Comparison of ENCODE assay signal across 15 mouse cellular contexts in the genomic region with DNA sequence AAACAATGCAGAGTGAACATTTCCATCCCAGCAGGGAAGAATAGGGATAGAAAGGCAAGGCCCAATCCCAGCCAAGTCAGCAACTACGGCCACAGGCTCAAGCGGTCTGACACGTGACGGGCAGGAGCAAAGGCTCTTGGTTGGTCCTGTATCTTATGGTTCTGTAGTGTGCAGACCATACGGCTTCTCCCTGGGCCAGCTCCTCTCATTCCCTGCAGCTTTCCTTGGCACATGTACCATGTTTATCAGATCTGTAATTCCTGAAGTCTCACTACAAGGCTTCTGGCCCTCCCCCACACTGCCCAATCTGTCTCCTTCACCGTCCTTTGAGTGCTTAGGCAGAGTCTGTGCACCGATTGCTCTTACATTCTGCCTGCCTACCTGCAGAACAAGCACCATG. TPM values are rescaled to one million over a fixed set of nuclear protein-coding genes. Genes with fewer than 3 reads are reported as not detected.
"Had no signal": no experiment of that assay in that cellular context is flagged by ENCODE, and none has a peak within 500 bp of the region (broad histone marks: within the 10 kb centered on the region; RNA-seq: fewer than 3 reads in every experiment).

No protein-coding gene starts in this region.

- H3K27ac ChIP-seq: left cerebral cortex, adult 2 months; limb, embryonic 10.5 days; liver, embryonic 15.5 days; midbrain, embryonic 10.5 days; neural tube, embryonic 15.5 days had no signal

- H3K4me1 ChIP-seq: liver, embryonic 15.5 days; midbrain, embryonic 10.5 days; neural tube, embryonic 15.5 days had no signal

- DNase-seq: kidney, postnatal 14 days; lung, adult 2 months; lung, postnatal 10 days; lung, postnatal 4 days; midbrain, embryonic 14.5 days; right cerebral cortex, postnatal 4 days; spleen, adult 18-20 months; thymus, adult 18-20 months; thymus, postnatal 25 days had no signal

- H3K27me3 ChIP-seq: liver, embryonic 15.5 days; neural tube, embryonic 15.5 days had no signal

- H3K4me3 ChIP-seq: left cerebral cortex, adult 2 months; limb, embryonic 10.5 days; liver, embryonic 15.5 days; midbrain, embryonic 10.5 days; myocyte; neural tube, embryonic 15.5 days had no signal

RNA-seq across cellular contexts. Expression of a gene that starts 47.1 kb away (rescaled TPM):
- polyA plus RNA-seq: myocyte had no signal
